Mouse (Mus musculus) heart, adult 2 months (tissue): ENCODE data around the gene Hoxa4.

Experiments used
- CTCF ChIP-seq: fragments of 200-600 bp; IDR thresholded peaks from 2 replicates; pipeline ENCODE4 v1.8.1; 2022; ENCODE audit warnings: antibody characterized with exemption, mild to moderate bottlenecking, moderate library complexity
- EP300 ChIP-seq: fragments of 200-500 bp; IDR thresholded peaks from 2 replicates; pipeline ENCODE4 v1.6.1; 2011; ENCODE audit warnings: low read depth, low read length, control low read depth; ENCODE audit not compliant: insufficient read depth

- TF ChIP-seq CTCF (no peak), EP300 (no peak)
These were observed 24.4 kb upstream of the Hoxa4 start for GRCm38 (mm10) chr6:52215771-52216535.
